Mouse (Mus musculus) MEL (cell line): ENCODE data around the gene Racgap1.

Source experiments
- CTCF ChIP-seq, 3 experiments: IDR thresholded peaks in 2 of 3; conservative IDR thresholded peaks in 1 of 3; 2 replicates each; pipeline ENCODE4 v1.5.1; 2011 to 2012; ENCODE audit warnings: low read length in 3 of 3, low read depth in 2 of 3, mild to moderate bottlenecking in 2 of 3, improper control_type of control experiment in 1 of 3, inconsistent platforms in 1 of 3, mixed read lengths in 1 of 3, moderate library complexity in 1 of 3; ENCODE audit not compliant: control insufficient read depth in 1 of 3, insufficient read depth in 1 of 3, poor library complexity in 1 of 3, severe bottlenecking in 1 of 3
- GABPA ChIP-seq: IDR thresholded peaks from 2 replicates; pipeline ENCODE4 v1.6.1; 2012; ENCODE audit warnings: low read depth, mild to moderate bottlenecking, inconsistent platforms, low read length, improper control_type of control experiment, moderate library complexity
- GATA1 ChIP-seq: IDR thresholded peaks from 2 replicates; pipeline ENCODE4 v1.6.1; 2011; ENCODE audit warnings: low read depth, low read length, improper control_type of control experiment
- KAT2A ChIP-seq: conservative IDR thresholded peaks from 2 replicates; pipeline ENCODE4 v1.6.1; 2012; ENCODE audit warnings: low read depth, low read length, improper control_type of control experiment, inconsistent platforms
- NELFE ChIP-seq: IDR thresholded peaks from 2 replicates; pipeline ENCODE4 v1.6.1; 2011; ENCODE audit warnings: low read depth, low read length, improper control_type of control experiment
- POLR2A ChIP-seq, 2 experiments: IDR thresholded peaks; 2 replicates each; pipeline ENCODE4 v1.6.1; 2011 to 2012; ENCODE audit warnings: low read length in 2 of 2, mild to moderate bottlenecking in 2 of 2, control low read depth in 1 of 2, improper control_type of control experiment in 1 of 2, low read depth in 1 of 2, moderate library complexity in 1 of 2; ENCODE audit not compliant: control insufficient read depth in 1 of 2, insufficient read depth in 1 of 2, poor library complexity in 1 of 2
- TAL1 ChIP-seq: IDR thresholded peaks from 2 replicates; pipeline ENCODE4 v1.6.1; 2012; ENCODE audit warnings: mild to moderate bottlenecking, inconsistent platforms, low read length, moderate library complexity, mixed read lengths
- UBTF ChIP-seq: IDR thresholded peaks from 2 replicates; pipeline ENCODE4 v1.6.1; 2012; ENCODE audit warnings: low read depth, mild to moderate bottlenecking, inconsistent platforms, low read length, improper control_type of control experiment, moderate library complexity, borderline replicate concordance; ENCODE audit not compliant: insufficient read depth

DNA sequence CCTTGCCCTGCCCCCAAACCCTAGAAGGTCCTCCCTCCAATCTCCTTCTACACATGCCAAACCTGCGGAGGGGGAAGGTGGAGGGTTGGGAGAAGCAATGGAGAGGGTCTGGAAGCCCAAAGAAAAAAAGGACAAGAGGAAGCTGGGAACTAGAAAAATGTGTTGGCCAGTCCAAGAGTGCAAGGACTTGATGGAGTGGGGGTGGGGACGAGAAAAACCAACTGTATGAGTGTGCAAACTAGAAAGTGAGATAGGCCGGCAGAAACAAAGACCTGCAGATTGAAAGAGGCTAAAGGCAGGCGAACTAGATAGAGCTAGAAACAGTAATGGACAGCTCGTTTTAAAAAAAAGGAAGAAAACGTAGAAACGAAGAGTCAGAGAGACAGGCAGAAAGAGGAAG lies 61.8 kb downstream of the Racgap1 start:
- no peak for TF ChIP-seq KAT2A
- no peak for TF ChIP-seq CTCF (IDR thresholded peaks at IDR 0.05 in 2 of 3, conservative IDR thresholded peaks at IDR 0.05 in 1 of 3; ENCODE audit: control insufficient read depth in 1 of 3, insufficient read depth in 1 of 3, low read depth in 2 of 3, low read length in 3 of 3, poor library complexity in 1 of 3, severe bottlenecking in 1 of 3)
- TF ChIP-seq POLR2A (IDR thresholded peaks at IDR 0.05; ENCODE audit: control insufficient read depth in 1 of 2, insufficient read depth in 1 of 2, low read depth in 1 of 2, low read length in 2 of 2, poor library complexity in 1 of 2), result no peak
- TF ChIP-seq GABPA, result no peak
- no peak for TF ChIP-seq NELFE
- TF ChIP-seq GATA1, result no peak
- no peak for TF ChIP-seq TAL1
- TF ChIP-seq UBTF, result no peak
